Mouse (Mus musculus) liver, embryonic 13.5 days (tissue): ENCODE results near the gene Gyg. TPM values are rescaled to one million over a fixed set of nuclear protein-coding genes. Genes with fewer than 3 reads are reported as not detected.

ENCODE experiments used
- ATAC-seq: fragments of 200-750 bp; cut with Nextera tagmentation; 2 replicates; pipeline ENCODE4 v1.8.0; 2017; ENCODE audit warnings: low read depth, mild to moderate bottlenecking, moderate number of reproducible peaks, moderate library complexity
- DNase-seq: peaks from one replicate; pipeline ENCODE4 v3.0.0; 2022
- H3K27ac ChIP-seq: fragments of 300-500 bp; sonication (generic); 2 replicates; pipeline ENCODE4 v1.5.1; 2015; ENCODE audit warnings: moderate library complexity, mild to moderate bottlenecking, inconsistent platforms
- H3K27me3 ChIP-seq: fragments of 300-500 bp; sonication (generic); 2 replicates; pipeline ENCODE4 v1.6.1; 2015; ENCODE audit warnings: mild to moderate bottlenecking, inconsistent platforms
- H3K36me3 ChIP-seq: fragments of 300-500 bp; sonication (generic); 2 replicates; pipeline ENCODE4 v1.6.1; 2015; ENCODE audit warnings: mild to moderate bottlenecking, inconsistent platforms
- H3K4me1 ChIP-seq: fragments of 300-500 bp; sonication (generic); replicated peaks from 2 replicates; pipeline ENCODE4 v1.6.1; 2015; ENCODE audit warnings: inconsistent platforms
- H3K4me2 ChIP-seq: fragments of 300-500 bp; sonication (generic); 2 replicates; pipeline ENCODE4 v1.6.1; 2015; ENCODE audit warnings: inconsistent platforms, mild to moderate bottlenecking, moderate library complexity
- H3K4me3 ChIP-seq: fragments of 300-500 bp; sonication (generic); replicated peaks from 2 replicates; pipeline ENCODE4 v1.5.1; 2015; ENCODE audit warnings: mild to moderate bottlenecking, inconsistent platforms
- H3K9ac ChIP-seq: fragments of 300-500 bp; sonication (generic); 2 replicates; pipeline ENCODE4 v1.6.1; 2015; ENCODE audit warnings: mild to moderate bottlenecking, inconsistent platforms
- H3K9me3 ChIP-seq: fragments of 300-500 bp; sonication (generic); replicated peaks from 2 replicates; pipeline ENCODE4 v1.6.1; 2016; ENCODE audit warnings: inconsistent platforms
- WGBS: fragments of 180-500 bp; shearing (Covaris S2); methylation state at CpG from one replicate; pipeline ENCODE4 v1.1.7; 2015; ENCODE audit not compliant: insufficient replicate concordance; 5-methylcytosine and 5-hydroxymethylcytosine counted together
- polyA plus RNA-seq: library from polyadenylated mRNA; unstranded; fragments of >200 nt; fragmentation: Nextera tagmentation; extraction: Ambion mirVana; gene quantifications from 2 replicates; pipeline ENCODE4 v1.2.1, GENCODE M21; 2015

Gyg gene
- polyA plus RNA-seq, 1 experiment from 2014 or later = 25.6 TPM

DNA sequence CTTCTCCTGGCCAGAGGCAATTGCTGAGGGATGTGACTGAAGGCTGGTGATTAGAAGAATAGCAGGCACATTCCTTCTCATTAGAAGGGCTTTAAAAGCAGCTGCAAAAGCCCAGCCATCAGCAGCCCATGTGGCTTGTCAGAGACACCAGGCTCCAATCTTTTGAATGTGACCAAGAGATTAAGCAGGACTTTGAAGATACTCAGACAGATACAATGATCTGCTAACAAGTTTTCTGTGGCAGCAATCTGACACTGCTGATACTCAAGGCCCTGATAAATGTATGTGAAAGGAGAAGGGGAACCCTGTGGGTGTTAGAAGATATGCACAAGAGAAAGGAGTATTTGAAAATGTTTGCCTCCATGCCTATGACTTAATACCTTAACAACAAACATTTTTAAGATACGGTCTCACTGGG, 9.4 kb downstream of the Gyg start:
- no peak overlapping the region for H3K4me3 ChIP-seq
- H3K36me3 ChIP-seq = peaks cover 27% of the 10 kb centered on the region
- no peak for DNase-seq
- peak; percentile 53; the same call in 1 of the 2 replicates for ATAC-seq
- H3K27me3 ChIP-seq = no peaks in the 10 kb centered on the region
- no peaks in the 10 kb centered on the region for H3K9me3 ChIP-seq
- H3K9ac ChIP-seq = no peak overlapping the region
- 59% methylated on average over 1 of the region's 1 CpGs for WGBS
- H3K4me2 ChIP-seq = no peak overlapping the region
- H3K4me1 ChIP-seq = peaks cover 4% of the 10 kb centered on the region; the same call in 1 of the 2 replicates
- no peak overlapping the region for H3K27ac ChIP-seq

DNA sequence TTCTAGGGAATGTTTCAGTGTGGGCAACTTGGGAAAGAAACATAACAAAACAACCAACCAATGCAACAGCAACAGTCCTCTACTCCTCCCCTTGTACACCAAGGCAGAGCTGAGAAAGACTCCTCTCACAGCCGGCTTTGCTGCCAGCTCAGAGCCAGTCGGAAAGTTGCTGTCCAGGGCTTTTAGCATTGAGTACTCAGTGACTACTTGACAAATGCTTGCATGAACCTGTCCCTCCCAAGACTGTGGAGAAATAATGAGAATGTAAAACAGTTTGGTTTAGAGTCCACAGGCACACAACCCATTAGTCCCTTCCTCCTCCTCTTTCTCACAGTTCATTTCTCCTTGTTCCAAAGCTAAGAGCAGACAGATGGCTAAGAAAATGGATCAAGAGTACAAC, 10.7 kb downstream of the Gyg start:
- WGBS = 77% methylated on average over 2 of the region's 2 CpGs
- Histone ChIP-seq H3K4me2 (no peak overlapping the region), H3K27ac (no peak overlapping the region), H3K4me3 (no peak overlapping the region), H3K9ac (no peak overlapping the region), H3K36me3 (peaks cover 21% of the 10 kb centered on the region; the same call in 1 of the 2 replicates), H3K9me3 (no peaks in the 10 kb centered on the region), H3K4me1 (peaks cover 4% of the 10 kb centered on the region; the same call in 1 of the 2 replicates), H3K27me3 (no peaks in the 10 kb centered on the region)
- ATAC-seq = no peak
- no peak for DNase-seq

DNA sequence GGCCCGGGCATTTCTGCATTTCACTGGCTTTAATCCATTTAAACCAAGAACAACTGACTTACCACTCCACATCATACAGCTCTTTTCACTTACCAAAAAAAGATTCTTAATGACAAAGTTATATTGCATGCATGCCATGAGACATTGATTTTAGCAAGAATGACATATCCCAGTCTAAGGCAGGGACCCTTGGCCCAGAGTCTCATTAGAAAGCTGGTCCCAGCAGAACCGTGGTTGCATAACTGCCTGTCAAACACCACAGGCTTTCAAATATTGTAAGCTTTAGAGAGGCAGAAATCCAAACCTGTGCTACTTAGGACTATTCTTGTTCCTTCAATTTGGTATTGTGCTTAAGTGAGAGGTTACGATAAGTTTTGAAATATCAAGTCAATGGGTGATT, 11.4 kb downstream of the Gyg start:
- no peak for ATAC-seq
- Histone ChIP-seq H3K27me3 (no peaks in the 10 kb centered on the region), H3K4me1 (peaks cover 4% of the 10 kb centered on the region; the same call in 1 of the 2 replicates), H3K4me3 (no peak overlapping the region), H3K9me3 (no peaks in the 10 kb centered on the region), H3K36me3 (peaks cover 16% of the 10 kb centered on the region; the same call in 1 of the 2 replicates), H3K27ac (no peak overlapping the region), H3K9ac (no peak overlapping the region), H3K4me2 (no peak overlapping the region)
- no peak for DNase-seq
- WGBS = 71% methylated on average over 3 of the region's 3 CpGs

DNA sequence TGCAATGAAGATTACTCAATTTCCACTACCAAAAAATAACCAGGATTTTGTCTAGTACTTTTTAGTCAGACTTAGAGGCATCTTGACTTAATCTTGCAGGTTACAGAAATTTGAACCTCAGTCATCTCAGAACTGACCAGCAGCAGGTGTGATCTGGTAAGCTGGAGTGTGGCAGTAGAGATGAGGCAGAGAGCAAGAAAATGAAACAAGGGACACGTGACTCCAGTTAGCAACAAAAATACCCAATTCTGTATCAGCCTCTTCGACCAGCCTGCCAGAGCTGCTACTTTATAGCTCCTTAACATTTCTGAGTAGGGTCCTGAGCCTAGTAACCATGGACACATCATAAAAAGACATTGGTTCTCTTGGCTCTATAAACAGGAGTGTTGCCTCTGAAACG, 12.5 kb downstream of the Gyg start:
- Histone ChIP-seq H3K9ac (no peak overlapping the region), H3K4me2 (no peak overlapping the region), H3K4me3 (no peak overlapping the region), H3K4me1 (peaks cover 4% of the 10 kb centered on the region; the same call in 1 of the 2 replicates), H3K9me3 (no peaks in the 10 kb centered on the region), H3K27me3 (no peaks in the 10 kb centered on the region), H3K36me3 (peaks cover 5% of the 10 kb centered on the region; the same call in 1 of the 2 replicates), H3K27ac (no peak overlapping the region)
- no peak for ATAC-seq
- 63% methylated on average over 3 of the region's 3 CpGs for WGBS
- no peak for DNase-seq

DNA sequence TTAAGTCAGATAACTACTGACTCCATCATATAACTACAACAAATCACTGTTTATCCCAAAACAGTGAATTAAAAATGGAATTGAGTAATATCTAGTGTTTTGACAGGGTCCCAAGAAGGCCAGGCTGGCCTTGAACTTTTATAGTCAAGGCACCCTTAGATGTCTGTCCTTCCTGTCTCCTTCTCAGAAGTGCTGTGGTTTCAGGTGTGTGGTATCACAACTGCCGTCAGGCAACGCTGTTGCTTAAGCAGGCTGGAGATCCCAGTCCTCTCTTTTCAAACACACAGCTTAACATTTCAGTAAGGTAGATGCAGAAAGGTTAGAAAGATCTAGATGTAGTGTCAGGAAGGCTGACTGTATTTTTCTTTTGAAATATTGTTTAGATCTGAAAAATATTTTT, 13.0 kb downstream of the Gyg start:
- H3K4me2 ChIP-seq = no peak overlapping the region
- H3K27ac ChIP-seq = no peak overlapping the region
- 59% methylated on average over 2 of the region's 2 CpGs for WGBS
- H3K27me3 ChIP-seq = no peaks in the 10 kb centered on the region
- no peak for DNase-seq
- no peak overlapping the region for H3K4me3 ChIP-seq
- no peaks in the 10 kb centered on the region for H3K9me3 ChIP-seq
- H3K9ac ChIP-seq = no peak overlapping the region
- no peak for ATAC-seq
- H3K36me3 ChIP-seq = peaks cover 6% of the 10 kb centered on the region; the same call in 1 of the 2 replicates
- peaks cover 4% of the 10 kb centered on the region; the same call in 1 of the 2 replicates for H3K4me1 ChIP-seq

DNA sequence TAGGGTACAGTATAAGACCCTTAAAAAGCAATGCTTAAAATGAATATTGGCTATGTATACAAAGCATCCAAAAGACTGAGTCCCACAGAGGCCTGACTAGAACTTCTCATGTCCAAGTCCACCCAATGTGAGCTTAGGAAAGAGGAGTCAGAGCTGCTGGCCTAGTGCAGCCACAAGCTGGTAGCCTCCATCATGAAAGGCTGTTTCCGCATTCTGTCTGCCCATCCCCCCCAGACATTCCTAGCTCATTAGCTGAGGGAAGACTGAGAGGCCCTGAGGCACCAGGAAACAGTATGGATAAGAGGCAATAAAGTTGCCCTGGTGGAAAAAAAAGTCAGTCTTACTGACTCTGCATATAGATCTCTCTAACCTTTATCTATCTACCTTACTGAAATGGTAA, 13.4 kb downstream of the Gyg start:
- Histone ChIP-seq H3K4me3 (no peak overlapping the region), H3K4me2 (no peak overlapping the region), H3K27me3 (no peaks in the 10 kb centered on the region), H3K4me1 (peaks cover 4% of the 10 kb centered on the region; the same call in 1 of the 2 replicates), H3K9me3 (no peaks in the 10 kb centered on the region), H3K9ac (no peak overlapping the region), H3K27ac (no peak overlapping the region), H3K36me3 (peaks cover 4% of the 10 kb centered on the region; the same call in 1 of the 2 replicates)
- DNase-seq (no peak), ATAC-seq (no peak)
- 85% methylated on average over 1 of the region's 1 CpGs for WGBS

DNA sequence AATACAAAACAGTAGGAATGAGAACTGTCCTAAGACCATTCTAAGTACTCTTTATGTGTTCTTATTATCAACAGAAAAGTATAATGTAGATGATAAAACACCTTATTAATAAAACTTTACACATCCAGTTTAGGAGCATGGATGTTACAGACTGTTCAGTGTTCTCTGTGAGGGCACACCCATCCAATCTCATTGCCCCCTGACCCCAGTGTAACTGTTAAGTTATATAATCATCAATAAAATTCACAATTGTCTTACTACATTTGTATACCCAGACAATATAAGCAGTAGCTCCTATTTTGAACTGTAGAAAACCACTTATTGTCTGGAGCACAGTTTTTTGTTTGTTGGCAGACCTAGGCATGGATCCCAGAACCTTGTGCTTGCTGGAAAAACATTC, 13.9 kb downstream of the Gyg start:
- Histone ChIP-seq H3K27me3 (no peaks in the 10 kb centered on the region), H3K4me3 (no peak overlapping the region), H3K9me3 (no peaks in the 10 kb centered on the region), H3K4me1 (peaks cover 4% of the 10 kb centered on the region; the same call in 1 of the 2 replicates), H3K9ac (no peak overlapping the region), H3K27ac (no peak overlapping the region), H3K36me3 (peaks cover 4% of the 10 kb centered on the region; the same call in 1 of the 2 replicates), H3K4me2 (no peak overlapping the region)
- ATAC-seq (no peak), DNase-seq (no peak)

DNA sequence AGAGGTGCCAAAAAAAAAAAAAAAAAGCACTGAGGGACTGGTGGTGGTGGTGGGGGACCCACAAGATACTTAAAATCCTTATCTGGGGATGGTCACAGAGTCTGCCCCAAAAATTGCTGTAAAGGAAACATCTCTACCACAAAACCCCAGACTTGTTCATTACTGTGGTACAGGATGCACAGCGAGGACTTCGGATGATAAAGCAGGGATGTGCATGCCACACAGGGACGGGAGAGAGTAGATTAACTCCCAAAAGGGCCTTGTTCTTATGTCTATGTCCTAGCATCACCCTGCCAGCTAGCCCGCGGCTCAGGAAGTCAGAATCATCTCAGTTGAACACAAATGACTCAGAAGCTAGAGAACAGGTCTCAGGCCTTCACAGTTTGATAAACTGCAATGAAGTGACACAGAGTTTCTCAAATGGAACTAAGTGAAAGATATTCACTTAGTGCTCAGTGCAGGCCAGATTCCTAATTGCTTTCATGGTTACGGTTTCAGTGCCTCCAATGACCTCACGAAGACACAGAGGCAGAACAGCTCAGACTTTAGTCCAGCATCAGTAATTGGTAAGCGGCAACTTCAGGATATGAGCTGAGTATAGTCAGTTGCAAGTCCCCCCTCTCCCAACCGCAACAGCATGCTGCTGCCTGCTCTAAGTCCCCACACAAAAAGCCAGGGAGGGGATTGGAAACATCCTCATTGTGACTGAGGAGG, 18.1 kb downstream of the Gyg start:
- WGBS = 69% methylated on average over 9 of the region's 9 CpGs
- DNase-seq (no peak), ATAC-seq (no peak)
- no peak overlapping the region for H3K27ac ChIP-seq
- no peaks in the 10 kb centered on the region for H3K9me3 ChIP-seq
- peaks cover 4% of the 10 kb centered on the region; the same call in 1 of the 2 replicates for H3K36me3 ChIP-seq
- H3K4me2 ChIP-seq = no peak overlapping the region
- no peak overlapping the region for H3K9ac ChIP-seq
- no peaks in the 10 kb centered on the region for H3K27me3 ChIP-seq
- H3K4me1 ChIP-seq = no peaks in the 10 kb centered on the region
- H3K4me3 ChIP-seq = no peak overlapping the region

DNA sequence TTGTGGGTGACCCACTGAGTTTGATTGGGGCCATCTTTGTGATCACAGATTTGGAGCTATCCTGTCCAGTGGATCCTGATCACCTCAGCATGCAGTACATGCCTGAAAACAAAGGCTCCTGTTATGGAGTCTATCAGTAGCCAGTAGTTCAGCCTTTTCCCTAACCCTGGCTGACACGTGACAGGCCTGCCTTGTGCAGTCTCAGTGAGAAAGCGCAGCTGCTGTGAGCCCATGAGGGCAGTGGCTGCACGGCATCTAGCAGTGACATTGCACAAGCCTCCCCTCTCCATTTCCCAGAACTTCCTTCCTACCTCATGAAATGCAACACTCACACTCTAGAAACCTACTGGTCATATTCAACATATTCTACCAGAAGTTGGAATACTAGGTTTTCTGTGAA, 20.6 kb downstream of the Gyg start:
- H3K27me3 ChIP-seq = no peaks in the 10 kb centered on the region
- H3K4me1 ChIP-seq = no peaks in the 10 kb centered on the region
- H3K36me3 ChIP-seq = peaks cover 4% of the 10 kb centered on the region
- no peak overlapping the region for H3K4me3 ChIP-seq
- no peak overlapping the region for H3K4me2 ChIP-seq
- DNase-seq (no peak), ATAC-seq (no peak)
- H3K27ac ChIP-seq = no peak overlapping the region
- H3K9ac ChIP-seq = no peak overlapping the region
- 72% methylated on average over 3 of the region's 3 CpGs for WGBS
- H3K9me3 ChIP-seq = no peaks in the 10 kb centered on the region

DNA sequence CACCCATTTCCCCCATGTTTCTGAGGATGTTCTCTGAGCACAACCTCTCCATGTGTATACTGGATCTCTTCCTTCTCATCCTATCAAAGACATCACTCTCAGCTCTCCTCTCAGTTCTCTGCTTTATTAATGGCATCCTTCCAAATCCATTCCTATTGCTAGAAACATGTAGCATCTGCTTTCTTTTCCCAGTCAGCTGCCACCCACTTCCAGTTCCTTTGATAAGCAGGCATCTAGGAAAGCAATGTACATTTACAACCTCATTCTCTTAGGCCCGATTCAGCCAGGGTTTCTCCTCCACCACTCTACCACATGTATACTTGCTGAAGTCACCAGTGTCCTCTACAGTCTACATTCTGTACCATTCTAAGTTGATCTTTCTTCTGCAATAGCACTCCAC, 21.4 kb downstream of the Gyg start:
- H3K9me3 ChIP-seq = no peaks in the 10 kb centered on the region
- DNase-seq = no peak
- H3K27ac ChIP-seq = no peak overlapping the region
- no peaks in the 10 kb centered on the region for H3K4me1 ChIP-seq
- H3K9ac ChIP-seq = no peak overlapping the region
- H3K36me3 ChIP-seq = peaks cover 4% of the 10 kb centered on the region
- no peaks in the 10 kb centered on the region for H3K27me3 ChIP-seq
- H3K4me3 ChIP-seq = no peak overlapping the region
- no peak for ATAC-seq
- no peak overlapping the region for H3K4me2 ChIP-seq
- 61% methylated on average over 1 of the region's 1 CpGs for WGBS

DNA sequence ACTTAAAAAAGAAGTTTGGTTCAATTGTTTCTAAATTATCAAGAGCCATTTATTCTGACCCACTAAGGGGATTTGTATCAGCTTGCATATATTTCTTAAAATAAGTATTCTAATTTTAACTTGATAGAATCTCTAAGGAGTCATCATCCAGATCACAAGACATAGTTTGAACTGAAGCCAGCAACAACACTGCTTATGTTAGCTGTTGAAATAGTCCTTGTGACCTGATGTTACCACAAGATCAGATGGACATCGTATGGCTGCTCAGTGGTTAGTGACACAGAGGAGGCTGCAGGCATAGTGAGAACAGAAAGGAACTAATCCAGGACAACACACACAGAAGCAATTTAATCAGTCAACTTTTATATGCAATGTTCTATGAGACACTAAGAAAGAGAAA, 22.4 kb downstream of the Gyg start:
- WGBS = 76% methylated on average over 1 of the region's 1 CpGs
- Histone ChIP-seq H3K36me3 (peaks cover 4% of the 10 kb centered on the region), H3K9ac (no peak overlapping the region), H3K27me3 (no peaks in the 10 kb centered on the region), H3K9me3 (no peaks in the 10 kb centered on the region), H3K4me3 (no peak overlapping the region), H3K4me1 (no peaks in the 10 kb centered on the region), H3K4me2 (no peak overlapping the region), H3K27ac (no peak overlapping the region)
- ATAC-seq (no peak), DNase-seq (no peak)

DNA sequence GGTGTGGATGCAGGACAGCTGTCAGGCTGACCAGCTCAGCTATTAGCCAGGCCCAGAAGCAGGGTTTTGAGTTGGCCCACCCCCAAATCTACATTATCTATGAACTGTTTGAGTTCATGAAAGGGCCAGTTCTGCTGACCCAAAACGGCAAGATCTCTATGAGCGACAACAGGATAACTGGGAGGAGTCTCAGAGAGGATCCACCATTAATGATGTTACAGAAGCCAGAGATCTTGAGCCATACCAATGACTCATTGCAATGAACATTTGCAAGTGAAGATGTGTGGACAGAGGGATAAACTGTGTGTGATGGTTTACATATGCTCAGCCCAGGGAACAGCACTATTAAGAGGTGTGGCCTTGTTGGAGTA, 23.8 kb downstream of the Gyg start:
- no peaks in the 10 kb centered on the region for H3K27me3 ChIP-seq
- H3K36me3 ChIP-seq = peaks cover 3% of the 10 kb centered on the region; the same call in 1 of the 2 replicates
- no peak overlapping the region for H3K27ac ChIP-seq
- H3K9me3 ChIP-seq = no peaks in the 10 kb centered on the region
- DNase-seq (no peak), ATAC-seq (no peak)
- no peaks in the 10 kb centered on the region for H3K4me1 ChIP-seq
- H3K4me3 ChIP-seq = no peak overlapping the region
- H3K4me2 ChIP-seq = no peak overlapping the region
- H3K9ac ChIP-seq = no peak overlapping the region
- 69% methylated on average over 2 of the region's 2 CpGs for WGBS
